Mouse (Mus musculus): ENCODE data around the gene Gpr179.

DNA sequence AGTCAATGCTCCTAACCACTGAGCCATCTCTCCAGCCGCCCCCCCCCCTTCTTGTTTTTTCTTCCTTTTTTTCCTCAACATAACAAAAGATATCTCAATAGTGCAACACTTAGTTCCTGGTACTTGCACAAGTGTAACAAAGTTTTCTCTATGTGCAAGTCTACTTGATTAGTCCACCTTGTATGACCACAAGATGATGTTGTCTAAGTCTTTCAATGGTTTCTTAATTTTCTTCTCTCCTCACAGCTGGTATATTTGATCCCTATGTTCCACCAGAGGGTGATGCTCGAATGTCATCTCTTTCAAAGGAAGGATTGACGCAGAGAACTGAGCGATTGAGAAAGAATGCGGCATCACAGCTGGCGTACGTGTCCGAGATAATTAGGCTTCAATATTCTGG is 30.7 kb downstream of the Gpr179 start:
- TF ChIP-seq EP300 (IDR thresholded peaks at IDR 0.05; ENCODE audit: low read depth) (no peak), CTCF (IDR thresholded peaks at IDR 0.05; ENCODE audit: low read depth) (no peak)
